Mouse (Mus musculus) right cerebral cortex, postnatal 36 days (tissue): ENCODE measurements at regions not wholly inside any gene's neighbourhood (a gene's known extent, or its start where the extent isn't known, plus 50 kb on each side); places are given as distances from the start of the nearest gene placed in this dataset.
"Not testable (repeated sequence)": the region's sequence is repeated elsewhere in the genome, so short reads cannot be mapped to it uniquely, and the experiment has no call there.

Experiments
- DNase-seq, 2 experiments: peaks; one replicate each; pipeline ENCODE4 v3.0.0; 2022; ENCODE audit warnings: low spot score in 2 of 2, mixed read lengths in 1 of 2

GRCm38 (mm10) chr17:27287986-27288385, 83.7 kb upstream of the Lemd2 start:
- not testable (repeated sequence) for DNase-seq

- DNase-seq, result no peak
Observed at GRCm38 (mm10) chr17:27281241-27281640, 77.0 kb upstream of the Lemd2 start.

GRCm38 (mm10) chr17:27279491-27280288, 75.4 kb upstream of the Lemd2 start:
- not testable (repeated sequence) for DNase-seq

GRCm38 (mm10) chr17:27277786-27278185, 73.5 kb upstream of the Lemd2 start:
- DNase-seq, result not testable (repeated sequence)

GRCm38 (mm10) chr17:27271756-27272155, 67.5 kb upstream of the Lemd2 start:
- DNase-seq, result not testable (repeated sequence)

- DNase-seq, result not testable (repeated sequence)
Observed at GRCm38 (mm10) chr17:27270776-27271175, 66.5 kb upstream of the Lemd2 start.

GRCm38 (mm10) chr17:27264607-27265006, 60.3 kb upstream of the Lemd2 start:
- DNase-seq, result not testable (repeated sequence)

GRCm38 (mm10) chr17:27262607-27263006, 58.3 kb upstream of the Lemd2 start:
- no peak for DNase-seq

GRCm38 (mm10) chr17:27261981-27262380, 57.7 kb upstream of the Lemd2 start:
- no peak for DNase-seq

GRCm38 (mm10) chr17:27261251-27261650, 57.0 kb upstream of the Lemd2 start:
- DNase-seq, result no peak

- DNase-seq, result no peak
Observed at GRCm38 (mm10) chr17:27260116-27260515, 55.8 kb upstream of the Lemd2 start.

- no peak for DNase-seq
Observed at GRCm38 (mm10) chr17:27257345-27257744, 53.1 kb upstream of the Lemd2 start.

- DNase-seq, result no peak
Observed at GRCm38 (mm10) chr17:27255804-27256203, 51.5 kb upstream of the Lemd2 start.
